19 mouse cellular contexts compared by ENCODE assay signal in genomic region chr7:142584882-142585281, GRCm38 (mm10).
"Had no signal": no experiment of that assay in that cellular context is flagged by ENCODE, and none has a peak within 500 bp of the region (broad histone marks: within the 10 kb centered on the region; RNA-seq: fewer than 3 reads in every experiment).

No protein-coding gene starts in this region.

- H3K36me3 ChIP-seq: hindbrain, embryonic 13.5 days; limb, embryonic 12.5 days; liver, embryonic 13.5 days; lung, embryonic 15.5 days; midbrain, embryonic 15.5 days; neural tube, embryonic 12.5 days had no signal

- H3K9ac ChIP-seq: hindbrain, embryonic 13.5 days; limb, embryonic 12.5 days; liver, embryonic 13.5 days; liver, postnatal 0 days; lung, embryonic 15.5 days; midbrain, embryonic 15.5 days; neural tube, embryonic 12.5 days had no signal

- H3K4me1 ChIP-seq: neural tube, embryonic 12.5 days had no signal

- H3K27me3 ChIP-seq: hindbrain, embryonic 13.5 days; limb, embryonic 12.5 days; lung, embryonic 15.5 days; midbrain, embryonic 15.5 days; neural tube, embryonic 12.5 days had no signal

- H3K4me3 ChIP-seq: hindbrain, embryonic 13.5 days; limb, embryonic 12.5 days; liver, embryonic 13.5 days; lung, embryonic 15.5 days; megakaryocyte, embryonic 14.5 days; midbrain, embryonic 15.5 days; neural tube, embryonic 12.5 days had no signal

- H3K4me2 ChIP-seq: hindbrain, embryonic 13.5 days; limb, embryonic 12.5 days; liver, embryonic 13.5 days; lung, embryonic 15.5 days; midbrain, embryonic 11.5 days; midbrain, embryonic 15.5 days; neural tube, embryonic 12.5 days had no signal

- H3K27ac ChIP-seq: hindbrain, embryonic 13.5 days; hindbrain, postnatal 0 days; kidney, postnatal 0 days; limb, embryonic 12.5 days; liver, embryonic 13.5 days; lung, embryonic 15.5 days; macrophage; midbrain, embryonic 15.5 days; neural tube, embryonic 12.5 days had no signal

- DNase-seq: kidney, adult 11 months; kidney, adult 9 months; kidney, postnatal 36 days; liver; liver, embryonic 13.5 days; liver, postnatal 0 days; lung, postnatal 14 days; thymus, adult 2 months; thymus, postnatal 25 days had no signal

- ATAC-seq: hindbrain, postnatal 0 days; liver, postnatal 0 days; midbrain, embryonic 15.5 days had no signal

- H3K9me3 ChIP-seq: midbrain, embryonic 15.5 days had no signal
